Mouse (Mus musculus) MEL-GATA-1-ER (cell line): Measurements from ENCODE around the gene Prps1l1.

Experiments used
- DNase-seq: peaks from one replicate; pipeline ENCODE4 v3.0.0-alpha.2; 2012; ENCODE audit warnings: low read depth; ENCODE audit errors: extremely low read depth

Prps1l1 gene

GRCm38 (mm10) chr12:35022066-35022465 lies 37.5 kb downstream of the Prps1l1 start:
- DNase-seq: no peak

GRCm38 (mm10) chr12:35025916-35026432 lies 41.4 kb downstream of the Prps1l1 start:
- DNase-seq: no peak

DNA sequence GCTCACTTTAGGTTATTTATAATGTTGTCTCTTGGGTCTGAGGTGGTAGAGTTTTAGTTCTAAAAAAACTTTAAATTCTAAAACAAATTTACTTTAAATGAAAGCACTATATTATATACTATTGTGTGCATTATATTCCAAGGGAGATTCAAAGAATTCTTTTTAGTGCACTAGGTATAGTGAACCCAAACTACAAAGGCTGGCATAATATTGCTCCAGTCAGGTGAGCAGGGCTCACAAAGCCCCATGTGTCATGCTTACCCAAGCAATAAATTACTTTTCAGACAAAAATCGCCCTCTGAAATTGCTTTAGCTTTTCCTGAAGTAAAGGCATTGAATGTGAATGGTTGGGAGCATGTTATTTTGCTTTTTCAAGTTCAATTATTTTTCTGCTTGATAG lies 43.0 kb downstream of the Prps1l1 start:
- no peak for DNase-seq
